Mouse (Mus musculus) ES-E14 (cell line): ENCODE results near the gene Znhit2.

Source experiments
- MAFK ChIP-seq: IDR thresholded peaks from 2 replicates; pipeline ENCODE4 v1.6.1; 2014; ENCODE audit warnings: mild to moderate bottlenecking, low read depth, low read length, inconsistent platforms; ENCODE audit not compliant: insufficient read depth
- ZC3H11A ChIP-seq: IDR thresholded peaks from 2 replicates; pipeline ENCODE4 v1.6.1; 2012; ENCODE audit warnings: low read depth, mild to moderate bottlenecking, inconsistent platforms, low read length, borderline replicate concordance

DNA sequence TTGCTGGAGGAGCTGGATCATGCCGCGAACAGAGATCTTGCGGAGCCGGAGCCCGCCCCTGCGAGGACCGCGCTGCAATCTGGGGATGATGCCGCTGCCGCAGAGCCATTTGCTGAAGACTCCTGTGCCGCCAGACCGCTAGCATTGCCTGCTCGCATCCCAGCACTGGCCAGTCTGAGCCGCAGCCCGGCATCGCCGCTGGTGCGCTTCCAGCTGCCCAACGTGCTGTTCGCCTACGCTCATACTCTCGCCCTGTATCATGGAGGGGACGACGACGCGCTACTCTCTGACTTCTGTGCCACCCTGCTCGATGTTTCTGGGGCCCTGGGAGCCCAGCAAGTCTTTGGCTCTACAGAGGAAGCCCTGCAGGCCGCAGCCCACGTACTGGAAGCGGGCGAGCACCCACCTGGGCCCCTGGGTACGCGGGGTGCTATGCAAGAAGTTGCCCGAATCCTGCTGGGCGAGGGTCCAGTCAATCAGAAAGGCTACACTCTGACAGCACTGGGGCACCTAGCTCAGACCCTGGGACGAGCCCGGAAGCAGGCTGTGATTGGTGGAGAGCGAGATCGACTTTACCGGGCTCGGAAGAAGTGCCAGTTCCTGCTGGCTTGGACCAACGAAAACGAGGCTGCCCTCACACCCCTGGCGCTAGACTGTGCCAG is 780 bp downstream of the Znhit2 start:
- no peak for TF ChIP-seq MAFK
- TF ChIP-seq ZC3H11A: no peak
